Mouse (Mus musculus) MEL (cell line): ENCODE measurements around the gene Cdt1.

Source experiments
- CTCF ChIP-seq, 3 experiments: IDR thresholded peaks in 2 of 3; conservative IDR thresholded peaks in 1 of 3; 2 replicates each; pipeline ENCODE4 v1.5.1; 2011 to 2012; ENCODE audit warnings: low read length in 3 of 3, low read depth in 2 of 3, mild to moderate bottlenecking in 2 of 3, improper control_type of control experiment in 1 of 3, inconsistent platforms in 1 of 3, mixed read lengths in 1 of 3, moderate library complexity in 1 of 3; ENCODE audit not compliant: control insufficient read depth in 1 of 3, insufficient read depth in 1 of 3, poor library complexity in 1 of 3, severe bottlenecking in 1 of 3
- POLR2A ChIP-seq, 2 experiments: IDR thresholded peaks; 2 replicates each; pipeline ENCODE4 v1.6.1; 2011 to 2012; ENCODE audit warnings: low read length in 2 of 2, mild to moderate bottlenecking in 2 of 2, control low read depth in 1 of 2, improper control_type of control experiment in 1 of 2, low read depth in 1 of 2, moderate library complexity in 1 of 2; ENCODE audit not compliant: control insufficient read depth in 1 of 2, insufficient read depth in 1 of 2, poor library complexity in 1 of 2

DNA sequence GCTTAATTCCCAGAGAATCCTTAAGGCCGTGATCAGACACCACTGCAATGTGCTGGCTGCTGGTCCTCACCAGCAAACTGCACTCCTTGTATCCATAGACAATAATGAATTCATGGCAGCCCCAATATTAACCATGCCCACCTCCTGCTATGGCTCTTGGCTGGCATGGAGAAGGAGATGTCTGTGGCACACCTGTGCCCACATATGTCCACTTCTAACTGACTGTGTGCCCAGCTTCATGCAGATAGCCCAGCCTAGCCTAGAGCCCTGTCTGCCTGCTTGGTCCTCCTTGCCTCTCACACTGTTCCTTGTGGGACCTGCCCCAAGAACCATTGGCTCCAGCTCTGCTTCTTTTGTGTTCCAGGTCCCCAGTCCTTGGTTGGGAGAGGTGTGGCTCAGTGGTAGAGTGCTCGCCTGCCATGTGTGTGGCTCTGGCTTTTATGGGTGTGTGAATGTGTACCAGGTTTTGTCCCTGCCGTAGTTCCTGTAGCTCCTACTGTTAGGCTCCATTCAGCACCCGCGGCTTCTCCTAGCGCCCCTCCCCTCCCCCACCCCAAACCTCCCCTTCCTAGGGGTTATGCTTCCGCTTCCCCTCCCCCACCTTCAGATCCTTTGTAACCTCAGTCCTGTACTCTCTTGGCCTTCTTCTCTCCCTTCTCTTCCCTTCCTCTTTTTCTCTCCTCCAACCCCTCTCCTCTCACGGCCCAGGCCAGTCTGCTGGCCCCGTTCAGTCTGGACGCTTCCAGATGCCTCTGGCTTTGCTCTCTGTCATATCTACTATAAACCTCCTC, 10.4 kb upstream of the Cdt1 start:
- TF ChIP-seq CTCF (IDR thresholded peaks at IDR 0.05 in 2 of 3, conservative IDR thresholded peaks at IDR 0.05 in 1 of 3; ENCODE audit: control insufficient read depth in 1 of 3, insufficient read depth in 1 of 3, low read depth in 2 of 3, low read length in 3 of 3, poor library complexity in 1 of 3, severe bottlenecking in 1 of 3) (no peak), POLR2A (IDR thresholded peaks at IDR 0.05; ENCODE audit: control insufficient read depth in 1 of 2, insufficient read depth in 1 of 2, low read depth in 1 of 2, low read length in 2 of 2, poor library complexity in 1 of 2) (no peak)
